Mouse (Mus musculus) olfactory bulb, adult 2 months (tissue): ENCODE measurements around the gene H2bfm.

ENCODE experiments used
- CTCF ChIP-seq: fragments of 200-500 bp; IDR thresholded peaks from 2 replicates; pipeline ENCODE4 v1.5.1; 2012; ENCODE audit warnings: low read depth, mild to moderate bottlenecking, low read length, moderate library complexity; ENCODE audit not compliant: insufficient read depth
- POLR2A ChIP-seq: fragments of 200-500 bp; IDR thresholded peaks from 2 replicates; pipeline ENCODE4 v1.6.1; 2012; ENCODE audit warnings: mild to moderate bottlenecking, low read depth, low read length, moderate library complexity; ENCODE audit not compliant: insufficient read depth

DNA sequence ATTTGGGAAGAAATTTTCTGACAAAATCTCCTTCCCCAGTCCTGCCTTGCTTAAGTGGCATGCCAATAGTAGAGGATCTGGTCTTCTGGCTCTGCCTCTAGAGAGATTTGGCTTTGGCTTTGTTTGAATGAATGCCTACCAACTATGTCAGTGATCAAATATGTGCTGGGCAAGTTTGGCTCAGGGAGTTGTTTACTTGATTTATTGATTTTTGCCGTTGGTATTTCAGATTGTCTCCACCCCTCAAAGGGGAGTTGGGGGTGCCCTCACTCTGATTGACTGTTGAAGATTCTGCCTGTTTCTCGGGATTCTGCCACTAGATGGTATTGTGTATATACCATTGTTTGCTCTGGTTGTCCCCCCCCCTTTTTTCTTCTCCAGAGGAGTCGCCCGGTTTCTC lies 22.8 kb upstream of the H2bfm start:
- no peak for TF ChIP-seq CTCF
- no peak for TF ChIP-seq POLR2A
